Mouse (Mus musculus): ENCODE results near the gene Olfr921.

- no peak for TF ChIP-seq GATA1 (IDR thresholded peaks at IDR 0.05; ENCODE audit: low read length)
- TF ChIP-seq TAL1 (IDR thresholded peaks at IDR 0.05; ENCODE audit: low read length): no peak
These were observed 44.6 kb upstream of the Olfr921 start for GRCm38 (mm10) chr9:38728218-38728617.

All from erythroblast, embryonic 14.5 days (primary cell).